15 mouse cellular contexts compared by ENCODE assay signal in genomic region chr1:151998721-151999206, GRCm38 (mm10).
DNase-seq lines count a peak whose midpoint lies in the region; ATAC-seq lines count a peak whose summit lies in the region.
"Had no signal": no experiment of that assay in that cellular context is flagged by ENCODE, and none has a peak within 500 bp of the region (broad histone marks: within the 10 kb centered on the region; RNA-seq: fewer than 3 reads in every experiment).

No protein-coding gene starts in this region.

- no peak overlapping the region for H3K9ac ChIP-seq in embryonic facial prominence, embryonic 13.5 days
- no peak overlapping the region for H3K9ac ChIP-seq in heart, embryonic 15.5 days
- H3K9ac ChIP-seq: midbrain, embryonic 13.5 days had no signal

- peaks cover 44% of the 10 kb centered on the region for H3K4me1 ChIP-seq in embryonic facial prominence, embryonic 13.5 days
- H3K4me1 ChIP-seq in embryonic facial prominence, embryonic 10.5 days: peaks cover 36% of the 10 kb centered on the region
- H3K4me1 ChIP-seq in heart, embryonic 15.5 days (replicated peaks): peaks cover 14% of the 10 kb centered on the region

- no peak for DNase-seq in embryonic facial prominence, embryonic 10.5 days (ENCODE audit: low spot score)
- DNase-seq in heart, postnatal 25 days (ENCODE audit: low spot score): no peak
- DNase-seq in brain, adult 2 months (ENCODE audit: low read depth, low spot score): peak; percentile 54
- no peak for DNase-seq in ovary, postnatal 36 days (ENCODE audit: low spot score)
- DNase-seq in thymus, postnatal 14 days: no peak
- DNase-seq: adrenal gland, adult 8-10 months; kidney, adult 18-20 months; kidney, postnatal 36 days; lung, adult 2 months; lung, postnatal 36 days had no signal

- no peaks in the 10 kb centered on the region for H3K27me3 ChIP-seq in embryonic facial prominence, embryonic 13.5 days
- H3K27me3 ChIP-seq in embryonic facial prominence, embryonic 10.5 days (replicated peaks; ENCODE audit: low read depth, poor library complexity, severe bottlenecking): no peaks in the 10 kb centered on the region
- no peaks in the 10 kb centered on the region for H3K27me3 ChIP-seq in heart, embryonic 15.5 days
- H3K27me3 ChIP-seq: midbrain, embryonic 13.5 days had no signal

- peak overlapping the region; percentile 33; the same call in 1 of the 2 replicates for H3K27ac ChIP-seq in embryonic facial prominence, embryonic 13.5 days
- H3K27ac ChIP-seq in embryonic facial prominence, embryonic 10.5 days (replicated peaks): no peak overlapping the region
- H3K27ac ChIP-seq in heart, embryonic 15.5 days: peak overlapping the region; percentile 8; the same call in 1 of the 2 replicates
- H3K27ac ChIP-seq: hindbrain, embryonic 10.5 days had no signal

- no peaks in the 10 kb centered on the region for H3K9me3 ChIP-seq in embryonic facial prominence, embryonic 13.5 days
- H3K9me3 ChIP-seq in embryonic facial prominence, embryonic 10.5 days: no peaks in the 10 kb centered on the region
- H3K9me3 ChIP-seq in heart, embryonic 15.5 days (replicated peaks): no peaks in the 10 kb centered on the region
- H3K9me3 ChIP-seq: hindbrain, embryonic 10.5 days; midbrain, embryonic 13.5 days had no signal

- 0 out of 2 replicates have a peak, but pooled peaks cover 3% of the 10 kb centered on the region for H3K36me3 ChIP-seq in embryonic facial prominence, embryonic 13.5 days
- 0 out of 2 replicates have a peak, but pooled peaks cover 5% of the 10 kb centered on the region for H3K36me3 ChIP-seq in embryonic facial prominence, embryonic 10.5 days (replicated peaks)
- no peaks in the 10 kb centered on the region for H3K36me3 ChIP-seq in heart, embryonic 15.5 days

- no peak for ATAC-seq in embryonic facial prominence, embryonic 13.5 days (ENCODE audit: insufficient number of reproducible peaks, insufficient read depth, low FRiP score, low TSS enrichment, low read depth)
- no peak for ATAC-seq in heart, embryonic 15.5 days (replicated peaks; ENCODE audit: insufficient number of reproducible peaks, insufficient read depth, low FRiP score, low read depth)
- ATAC-seq in granulocyte monocyte progenitor cell, adult 5-6 weeks (replicated peaks; ENCODE audit: poor library complexity, severe bottlenecking): peak; percentile 28
- ATAC-seq: midbrain, embryonic 13.5 days had no signal

- H3K4me2 ChIP-seq in embryonic facial prominence, embryonic 13.5 days: no peak overlapping the region
- H3K4me2 ChIP-seq in heart, embryonic 15.5 days: no peak overlapping the region
- H3K4me2 ChIP-seq: midbrain, embryonic 13.5 days had no signal

- intact Hi-C loops in heart, postnatal 25 days (cut with DNase I): no loop called here

- WGBS in embryonic facial prominence, embryonic 13.5 days: 65% methylated on average over 8 of the region's 8 CpGs
- WGBS in embryonic facial prominence, embryonic 10.5 days: 75% methylated on average over 8 of the region's 8 CpGs
- WGBS in heart, embryonic 15.5 days: 33% methylated on average over 8 of the region's 8 CpGs

- H3K4me3 ChIP-seq in embryonic facial prominence, embryonic 13.5 days: no peak overlapping the region
- H3K4me3 ChIP-seq in embryonic facial prominence, embryonic 10.5 days: no peak overlapping the region
- H3K4me3 ChIP-seq in heart, embryonic 15.5 days: no peak overlapping the region
- H3K4me3 ChIP-seq: hindbrain, embryonic 10.5 days; midbrain, embryonic 13.5 days had no signal
